Mouse (Mus musculus): ENCODE measurements around the gene Inpp5f. TPM values are rescaled to one million over a fixed set of nuclear protein-coding genes. Genes with fewer than 3 reads are reported as not detected.
"Not testable (repeated sequence)": the region's sequence is repeated elsewhere in the genome, so short reads cannot be mapped to it uniquely, and the experiment has no call there.

Inpp5f gene
- polyA plus RNA-seq (2016; fragmentation: Nextera tagmentation; extraction: Ambion mirVana) = 41.5 and 63.6 TPM in 2 replicates

DNA sequence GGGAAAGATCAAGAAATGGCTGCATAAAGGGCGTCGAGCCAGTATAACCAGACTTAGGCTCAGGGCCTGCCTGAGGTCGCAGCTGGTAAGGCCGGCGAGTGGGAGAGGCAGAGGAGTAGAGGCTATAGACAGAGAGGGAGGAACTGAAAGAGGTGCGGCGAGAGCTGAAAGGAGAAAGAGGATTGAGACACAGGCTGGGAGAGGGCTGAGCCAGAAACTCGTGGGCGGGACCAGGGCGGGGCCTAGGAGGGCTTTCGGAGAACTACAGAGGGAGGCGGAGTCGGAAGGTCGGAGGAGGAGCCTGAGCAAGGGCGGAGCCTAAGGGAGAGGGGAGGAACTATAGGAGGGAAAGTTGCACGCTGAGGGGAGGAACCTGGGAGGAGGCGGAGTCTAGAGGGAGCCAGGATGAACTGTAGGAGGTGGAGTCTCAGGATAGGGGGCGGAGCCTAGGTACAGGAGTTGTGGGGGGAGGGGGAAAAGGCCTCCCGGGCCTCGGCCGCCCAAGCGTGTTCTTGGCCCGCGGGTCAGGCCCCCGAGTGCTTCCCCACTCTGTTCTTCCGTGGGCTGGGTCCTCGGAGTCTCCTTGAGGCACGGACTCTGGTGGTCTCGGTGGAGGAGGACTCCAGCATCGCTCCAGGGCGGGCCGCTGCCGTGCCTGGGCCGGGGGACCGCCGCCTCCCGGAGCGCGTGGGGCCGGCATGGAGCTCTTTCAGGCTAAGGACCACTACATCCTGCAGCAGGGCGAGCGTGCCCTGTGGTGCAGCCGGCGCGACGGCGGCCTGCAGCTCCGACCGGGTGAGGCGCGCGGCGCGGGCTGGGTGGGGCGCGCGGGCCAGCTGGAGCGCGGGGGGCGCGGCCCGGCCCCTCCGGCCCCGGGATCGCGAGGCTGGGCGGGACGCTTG, at the start of gene Inpp5f:
Inpp5f (plus strand) TSS at position 432 of the 902 bp plus-strand sequence.
- 2% methylated on average over 68 of the region's 68 CpGs for WGBS
- H3K36me3 ChIP-seq = no peaks in the 10 kb centered on the region

DNA sequence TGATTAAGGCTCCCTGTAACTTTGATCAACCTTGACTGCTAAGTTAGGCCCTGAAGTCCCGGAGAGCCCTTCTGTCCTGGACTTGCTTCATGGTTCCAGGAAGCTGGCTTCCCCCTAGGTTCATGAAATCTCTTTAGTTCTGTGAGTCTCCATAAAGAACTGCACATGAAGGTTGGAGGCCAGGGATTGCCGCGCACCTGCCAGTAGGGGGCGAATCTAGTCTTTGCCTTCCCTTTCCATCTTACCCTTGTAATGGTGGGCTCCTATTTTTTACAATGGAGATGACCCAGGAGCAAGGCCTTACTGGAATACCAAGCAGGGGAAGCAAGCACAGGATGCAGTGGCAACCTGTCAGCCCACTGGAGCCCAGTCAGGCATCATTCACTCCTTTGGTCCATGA, 47.8 kb upstream of the Inpp5f start:
- Histone ChIP-seq H3K9me3 (no peaks in the 10 kb centered on the region), H3K4me3 (no peak overlapping the region), H3K27ac (no peak overlapping the region), H3K27me3 (ENCODE audit: insufficient read depth, poor library complexity, severe bottlenecking) (no peaks in the 10 kb centered on the region), H3K36me3 (no peaks in the 10 kb centered on the region), H3K4me1 (replicated peaks) (no peaks in the 10 kb centered on the region)
- peak; percentile 35 for DNase-seq (ENCODE audit: low spot score)
- 39% methylated on average over 4 of the region's 4 CpGs for WGBS

More for the DNA sequence above, at the start of gene Inpp5f:
- H3K27ac ChIP-seq = peak within 1 kb of the TSS; percentile 94
- H3K4me3 ChIP-seq = peak within 1 kb of the TSS; percentile 87
- H3K27me3 ChIP-seq (ENCODE audit: insufficient read depth, poor library complexity, severe bottlenecking) = no peaks in the 10 kb centered on the region
- 0 out of 2 replicates have a peak, but pooled peaks cover 3% of the 10 kb centered on the region for H3K9me3 ChIP-seq
- peaks cover 25% of the 10 kb centered on the region for H3K4me1 ChIP-seq (replicated peaks)
- peak; percentile 99 for DNase-seq (ENCODE audit: low spot score)

DNA sequence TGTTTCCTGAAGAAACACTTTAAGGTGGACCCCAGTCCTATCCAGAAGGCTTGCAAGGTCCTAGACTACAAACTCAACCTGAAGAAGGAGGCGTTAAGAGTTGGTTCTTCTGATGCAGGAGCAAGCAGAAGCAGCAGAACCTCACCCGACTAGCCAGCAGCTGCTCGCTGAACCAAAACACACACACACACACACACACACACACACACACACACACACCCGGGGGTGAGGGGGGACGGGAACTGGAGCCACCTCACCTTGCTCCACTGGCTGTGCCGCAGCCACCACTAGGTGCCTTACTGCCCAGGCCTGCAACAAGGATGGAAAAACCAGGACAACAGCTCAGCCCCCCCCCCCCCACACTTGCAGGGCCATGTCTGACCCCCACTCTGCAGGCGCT, 44.8 kb upstream of the Inpp5f start:
- no peaks in the 10 kb centered on the region for H3K4me1 ChIP-seq (replicated peaks)
- H3K36me3 ChIP-seq = no peaks in the 10 kb centered on the region
- no peak overlapping the region for H3K27ac ChIP-seq
- WGBS = 76% methylated on average over 7 of the region's 7 CpGs
- DNase-seq (ENCODE audit: low spot score) = no peak
- H3K27me3 ChIP-seq (ENCODE audit: insufficient read depth, poor library complexity, severe bottlenecking) = no peaks in the 10 kb centered on the region
- no peak overlapping the region for H3K4me3 ChIP-seq
- no peaks in the 10 kb centered on the region for H3K9me3 ChIP-seq

DNA sequence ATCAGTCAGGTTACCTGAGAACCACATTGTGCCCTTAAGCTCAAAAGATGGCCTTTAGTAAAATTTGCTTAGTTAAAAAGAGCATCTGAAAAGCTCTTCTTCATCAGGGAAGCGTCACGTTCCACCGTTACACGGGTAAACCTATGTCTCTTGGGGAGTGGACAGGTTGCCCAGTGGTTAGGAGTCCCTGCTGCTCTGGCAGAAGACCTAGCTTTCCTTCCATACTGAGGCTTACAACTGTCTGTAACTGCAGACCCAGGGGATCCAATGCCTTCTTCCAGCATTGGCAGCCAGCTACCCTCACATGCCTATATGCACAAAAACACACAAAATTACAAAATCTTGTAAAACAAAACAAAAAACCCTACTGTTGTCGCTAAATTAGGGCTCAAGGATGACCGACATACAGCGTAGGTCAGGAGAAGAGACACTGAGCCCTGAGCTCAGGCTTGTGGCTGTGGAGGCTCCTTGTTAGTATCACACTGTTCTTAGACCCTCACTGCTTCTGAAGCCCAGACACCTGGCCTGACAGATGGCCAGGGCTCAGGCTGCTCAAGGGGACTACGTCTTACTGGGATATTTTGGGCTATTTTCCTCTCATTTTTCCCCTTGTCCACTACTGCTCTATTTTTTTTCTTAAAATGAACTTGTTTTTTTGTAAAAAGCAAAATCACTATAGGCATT, 43.4 kb upstream of the Inpp5f start:
- WGBS = 89% methylated on average over 8 of the region's 8 CpGs

DNA sequence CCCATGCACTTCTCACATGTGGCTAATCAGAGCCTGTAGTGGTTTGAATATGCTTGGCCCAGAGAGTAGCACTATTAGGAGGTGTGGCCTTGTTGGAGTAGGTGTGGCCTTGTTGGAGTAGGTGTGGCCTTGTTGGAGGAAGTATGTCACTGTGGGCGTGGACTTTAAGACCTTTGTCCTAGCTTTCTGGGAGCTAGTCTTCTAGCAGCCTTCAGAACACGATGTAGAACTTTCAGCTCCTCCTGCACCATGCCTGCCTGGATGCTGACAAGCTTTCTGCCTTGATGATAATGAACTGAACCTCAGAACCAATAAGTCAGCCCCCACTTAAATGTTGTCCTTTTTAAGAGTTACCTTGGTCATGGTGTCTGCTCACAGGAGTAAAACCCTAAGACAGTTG, 41.7 kb upstream of the Inpp5f start:
- H3K27ac ChIP-seq; DNase-seq (ENCODE audit: low spot score); H3K27me3 ChIP-seq (ENCODE audit: insufficient read depth, poor library complexity, severe bottlenecking); H3K4me1 ChIP-seq (replicated peaks); H3K9me3 ChIP-seq; H3K4me3 ChIP-seq; H3K36me3 ChIP-seq: not testable (repeated sequence)
- WGBS = 86% methylated on average over 2 of the region's 2 CpGs

More for the DNA sequence above, 43.4 kb upstream of the Inpp5f start:
- no peak overlapping the region for H3K27ac ChIP-seq
- DNase-seq (ENCODE audit: low spot score) = no peak
- no peak overlapping the region for H3K4me3 ChIP-seq
- H3K36me3 ChIP-seq = no peaks in the 10 kb centered on the region
- H3K4me1 ChIP-seq (replicated peaks) = no peaks in the 10 kb centered on the region
- H3K27me3 ChIP-seq (ENCODE audit: insufficient read depth, poor library complexity, severe bottlenecking) = no peaks in the 10 kb centered on the region
- H3K9me3 ChIP-seq = no peaks in the 10 kb centered on the region

DNA sequence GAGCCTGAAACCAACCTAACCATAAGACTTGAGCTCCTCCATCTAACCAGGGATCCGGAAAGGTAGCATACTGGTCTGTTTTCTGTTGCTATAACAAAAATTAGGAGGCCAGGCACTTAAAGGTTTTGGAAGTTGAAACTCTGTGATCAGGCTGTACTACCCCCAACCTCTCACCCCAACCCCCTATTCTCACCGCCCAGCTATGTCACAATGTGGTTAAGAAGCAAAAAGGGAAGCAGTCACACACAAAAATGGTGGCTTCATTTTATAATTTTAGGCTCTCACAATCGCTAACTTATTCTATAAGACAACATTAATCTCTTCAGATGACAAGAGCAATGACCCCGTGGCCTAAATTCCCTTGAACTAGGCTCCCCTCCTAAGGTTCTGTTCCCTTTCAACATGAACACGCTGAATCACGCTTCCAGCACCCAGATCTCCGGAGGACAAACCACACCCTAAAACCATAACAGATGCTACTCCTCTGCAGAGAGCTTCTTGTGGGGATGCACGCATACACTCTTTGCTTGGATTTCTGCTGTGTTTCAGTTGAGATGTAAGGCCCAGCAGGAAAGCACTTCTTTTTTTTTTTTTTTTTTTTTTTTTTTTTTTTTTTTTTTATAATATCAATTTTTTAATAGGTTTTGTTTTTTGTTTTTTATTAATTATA, 41.0 kb upstream of the Inpp5f start:
- no peak overlapping the region for H3K4me3 ChIP-seq
- peaks cover 7% of the 10 kb centered on the region; the same call in 1 of the 2 replicates for H3K4me1 ChIP-seq (replicated peaks)
- H3K9me3 ChIP-seq = no peaks in the 10 kb centered on the region
- H3K36me3 ChIP-seq = no peaks in the 10 kb centered on the region
- 91% methylated on average over 8 of the region's 8 CpGs for WGBS
- no peak for DNase-seq (ENCODE audit: low spot score)
- no peak overlapping the region for H3K27ac ChIP-seq
- no peaks in the 10 kb centered on the region for H3K27me3 ChIP-seq (ENCODE audit: insufficient read depth, poor library complexity, severe bottlenecking)

DNA sequence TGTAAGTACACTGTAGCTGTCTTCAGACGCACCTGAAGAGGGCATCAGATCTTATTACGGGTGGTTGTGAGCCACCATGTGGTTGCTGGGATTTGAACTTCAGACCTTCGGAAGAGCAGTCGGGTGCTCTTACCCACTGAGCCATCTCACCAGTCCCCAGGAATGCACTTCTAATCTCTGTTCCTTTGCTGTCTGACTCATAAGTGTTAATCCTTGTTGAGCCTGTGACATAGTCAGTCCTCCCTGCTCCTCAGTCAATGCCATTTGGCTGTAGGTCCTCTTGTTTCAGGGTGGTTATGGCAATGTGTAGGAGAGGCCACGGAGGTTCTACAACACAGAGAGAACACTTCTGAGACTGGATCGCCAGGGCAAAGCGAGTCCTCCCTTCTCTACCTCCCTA, 40.5 kb upstream of the Inpp5f start:
- not testable (repeated sequence) for H3K27me3 ChIP-seq (ENCODE audit: insufficient read depth, poor library complexity, severe bottlenecking); H3K27ac ChIP-seq; H3K36me3 ChIP-seq; H3K9me3 ChIP-seq; DNase-seq (ENCODE audit: low spot score); H3K4me1 ChIP-seq (replicated peaks); H3K4me3 ChIP-seq
- 92% methylated on average over 7 of the region's 7 CpGs for WGBS

DNA sequence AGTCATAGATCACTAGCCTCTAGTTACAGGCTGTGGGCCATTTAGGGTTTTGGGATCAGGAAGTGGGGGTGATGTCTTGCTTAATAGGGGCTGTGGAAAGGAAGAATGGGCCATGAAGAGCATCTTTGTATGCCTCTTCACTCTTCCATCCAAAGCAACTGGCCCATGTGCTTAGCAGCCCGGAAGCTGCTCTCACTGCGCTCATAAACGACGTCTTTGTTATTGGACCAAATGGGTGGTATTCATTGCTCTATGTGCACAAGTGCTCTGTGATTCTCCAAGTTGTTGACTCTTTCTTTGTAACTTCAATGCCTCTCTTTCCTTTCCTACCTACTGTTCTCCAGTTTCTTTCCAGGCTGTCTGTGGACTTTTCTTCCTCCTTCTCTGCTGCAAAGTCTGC, 39.1 kb upstream of the Inpp5f start:
- Histone ChIP-seq H3K27ac (no peak overlapping the region), H3K4me1 (replicated peaks) (peaks cover 7% of the 10 kb centered on the region; the same call in 1 of the 2 replicates), H3K9me3 (no peaks in the 10 kb centered on the region), H3K4me3 (no peak overlapping the region), H3K27me3 (ENCODE audit: insufficient read depth, poor library complexity, severe bottlenecking) (no peaks in the 10 kb centered on the region), H3K36me3 (no peaks in the 10 kb centered on the region)
- 84% methylated on average over 4 of the region's 4 CpGs for WGBS
- no peak for DNase-seq (ENCODE audit: low spot score)

DNA sequence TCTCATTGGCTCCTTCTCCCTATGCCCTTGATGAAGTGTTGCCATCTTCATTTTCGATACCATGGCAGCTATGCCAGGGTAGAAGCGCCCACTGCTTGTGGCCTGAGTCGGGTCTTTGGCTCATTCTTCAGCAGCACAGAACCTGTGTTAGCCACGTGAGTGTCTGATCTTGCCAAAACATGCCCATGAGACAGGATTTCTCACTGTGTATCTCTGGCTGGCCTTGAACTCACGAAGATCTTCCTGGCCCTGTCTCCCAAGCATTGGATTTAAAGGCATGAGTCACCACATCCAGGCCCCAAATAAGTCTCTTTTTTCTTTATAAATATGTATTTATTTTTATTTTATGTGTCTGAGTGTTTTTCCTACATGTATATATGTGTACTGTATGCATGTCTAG, 35.9 kb upstream of the Inpp5f start:
- Histone ChIP-seq H3K36me3 (no peaks in the 10 kb centered on the region), H3K4me1 (replicated peaks) (peaks cover 14% of the 10 kb centered on the region), H3K9me3 (no peaks in the 10 kb centered on the region), H3K27ac (no peak overlapping the region), H3K4me3 (no peak overlapping the region), H3K27me3 (ENCODE audit: insufficient read depth, poor library complexity, severe bottlenecking) (no peaks in the 10 kb centered on the region)
- no peak for DNase-seq (ENCODE audit: low spot score)
- 90% methylated on average over 5 of the region's 5 CpGs for WGBS

DNA sequence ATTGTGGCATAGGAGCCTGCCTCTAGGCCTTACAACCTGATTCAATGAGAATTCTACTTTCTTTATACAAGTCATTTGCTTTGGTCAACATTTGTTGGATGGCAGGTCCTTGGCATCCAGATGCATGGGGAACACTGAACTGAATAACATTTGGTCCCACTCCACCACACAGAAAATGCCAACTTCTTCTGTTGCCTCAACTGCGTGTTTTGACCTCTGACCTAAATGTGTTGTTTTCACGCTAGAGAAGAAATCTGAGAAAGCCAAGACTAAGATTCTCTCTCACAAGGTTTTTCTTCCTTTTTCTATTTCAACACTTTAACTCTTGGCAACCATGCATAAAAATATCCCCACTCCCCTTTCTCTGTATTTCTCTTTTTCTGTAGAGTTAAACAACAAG, 35.3 kb upstream of the Inpp5f start:
- no peaks in the 10 kb centered on the region for H3K27me3 ChIP-seq (ENCODE audit: insufficient read depth, poor library complexity, severe bottlenecking)
- H3K36me3 ChIP-seq = no peaks in the 10 kb centered on the region
- H3K27ac ChIP-seq = no peak overlapping the region
- H3K4me3 ChIP-seq = no peak overlapping the region
- H3K4me1 ChIP-seq (replicated peaks) = peaks cover 14% of the 10 kb centered on the region
- no peaks in the 10 kb centered on the region for H3K9me3 ChIP-seq
- DNase-seq (ENCODE audit: low spot score) = no peak
- WGBS = 58% methylated on average over 2 of the region's 2 CpGs

DNA sequence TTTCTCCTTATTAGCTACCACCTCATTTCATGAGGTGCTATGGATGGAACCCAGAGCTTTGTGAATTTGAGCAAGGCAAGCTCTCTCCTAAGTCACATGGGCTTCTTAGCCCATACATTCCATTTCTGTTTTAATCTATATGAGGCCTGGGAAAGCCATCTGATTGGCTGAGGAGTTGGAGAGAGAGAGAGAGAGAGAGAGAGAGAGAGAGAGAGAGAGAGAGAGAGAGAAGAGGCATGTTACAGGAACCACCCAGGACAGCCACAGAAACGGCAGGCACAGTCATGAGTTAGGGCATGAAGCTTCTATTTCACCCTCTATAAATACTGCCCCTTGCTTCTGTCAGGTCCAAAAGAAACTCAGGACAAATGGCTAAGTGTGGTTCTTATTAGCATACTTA, 33.5 kb upstream of the Inpp5f start:
- H3K9me3 ChIP-seq = no peaks in the 10 kb centered on the region
- no peak overlapping the region for H3K4me3 ChIP-seq
- H3K36me3 ChIP-seq = no peaks in the 10 kb centered on the region
- no peak for DNase-seq (ENCODE audit: low spot score)
- 76% methylated on average over 1 of the region's 1 CpGs for WGBS
- peaks cover 22% of the 10 kb centered on the region for H3K4me1 ChIP-seq (replicated peaks)
- no peaks in the 10 kb centered on the region for H3K27me3 ChIP-seq (ENCODE audit: insufficient read depth, poor library complexity, severe bottlenecking)
- H3K27ac ChIP-seq = no peak overlapping the region

DNA sequence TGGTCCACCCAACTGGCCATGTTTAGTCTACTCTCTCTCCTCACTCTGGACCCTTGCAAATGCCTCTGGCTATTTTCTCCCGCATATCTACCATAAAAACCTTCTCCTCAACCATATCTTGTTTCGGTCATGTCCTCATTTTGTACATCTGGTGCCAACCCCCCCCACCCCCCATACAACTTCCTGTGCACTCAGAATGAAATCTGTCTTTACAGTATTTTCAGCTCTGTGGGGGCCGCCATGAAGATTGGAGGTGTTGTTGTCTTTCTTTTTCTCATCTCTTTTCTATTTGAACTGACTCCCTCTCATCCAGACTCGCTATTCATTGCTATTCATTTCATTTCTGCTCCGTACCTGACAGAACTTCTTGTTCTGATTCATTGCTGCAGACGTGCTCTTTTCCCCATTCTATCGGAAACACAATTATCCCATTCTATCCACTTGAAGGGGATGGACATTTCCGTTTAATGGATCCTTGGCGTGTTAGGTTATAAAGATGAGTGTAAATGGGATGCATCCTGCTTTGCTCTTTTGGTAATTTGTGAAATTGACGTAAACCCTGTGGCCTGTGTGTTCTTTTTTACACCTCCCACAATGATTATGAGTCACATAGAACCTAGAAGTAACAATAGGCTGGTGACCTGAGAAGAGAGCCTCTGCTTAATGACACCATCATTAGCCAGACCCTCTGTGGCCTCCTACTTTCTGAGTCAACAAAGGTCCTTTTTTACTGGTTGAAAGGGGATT, 32.8 kb upstream of the Inpp5f start:
- H3K4me1 ChIP-seq (replicated peaks) = peaks cover 22% of the 10 kb centered on the region
- WGBS = 67% methylated on average over 10 of the region's 10 CpGs
- no peak overlapping the region for H3K27ac ChIP-seq
- no peaks in the 10 kb centered on the region for H3K36me3 ChIP-seq
- DNase-seq (ENCODE audit: low spot score) = no peak
- no peaks in the 10 kb centered on the region for H3K27me3 ChIP-seq (ENCODE audit: insufficient read depth, poor library complexity, severe bottlenecking)
- H3K4me3 ChIP-seq = no peak overlapping the region
- H3K9me3 ChIP-seq = no peaks in the 10 kb centered on the region
